15 mouse cellular contexts compared by ENCODE assay signal in genomic region chr8:70756476-70757040, GRCm38 (mm10). TPM values are rescaled to one million over a fixed set of nuclear protein-coding genes. Genes with fewer than 3 reads are reported as not detected.
DNase-seq lines count a peak whose midpoint lies in the region; TF ChIP-seq lines count a peak whose summit lies in the region.
"Had no signal": no experiment of that assay in that cellular context is flagged by ENCODE, and none has a peak within 500 bp of the region (broad histone marks: within the 10 kb centered on the region; RNA-seq: fewer than 3 reads in every experiment).

No protein-coding gene starts in this region.

- intact Hi-C loops in left cerebral cortex, postnatal 10 days (cut with DNase I) = no loop called here

- H3K4me1 ChIP-seq in embryonic fibroblast, embryonic 13.5 days (ENCODE audit: control insufficient read depth, insufficient read depth, low read length) = peaks cover 7% of the 10 kb centered on the region

- TF ChIP-seq POLR2A in embryonic fibroblast, embryonic 13.5 days (IDR thresholded peaks at IDR 0.05; ENCODE audit: low read depth, low read length) = peak; percentile 18; the same call in 1 of the 2 replicates

- peak; percentile 11 for DNase-seq in adrenal gland, adult 2 months
- no peak for DNase-seq in adrenal gland, adult 18-20 months (ENCODE audit: low spot score in 2 of 2)
- peak; percentile 9 for DNase-seq in gastrocnemius, postnatal 25 days
- DNase-seq in gastrocnemius, postnatal 10 days = no peak
- peak; percentile 3 to 22 for DNase-seq in left cerebral cortex, postnatal 10 days (ENCODE audit: extremely low spot score in 1 of 2, low spot score in 2 of 2)
- no peak for DNase-seq in left cerebral cortex, adult 18-20 months (ENCODE audit: low spot score in 2 of 2)
- no peak for DNase-seq in natural killer cell, adult 2 months (ENCODE audit: low spot score in 2 of 2)
- DNase-seq: kidney, adult 18-20 months had no signal

- no peak overlapping the region for H3K4me3 ChIP-seq in embryonic fibroblast, embryonic 13.5 days (ENCODE audit: insufficient read depth, low read length)
- H3K4me3 ChIP-seq: liver, embryonic 15.5 days had no signal

- no peak for TF ChIP-seq CTCF in embryonic fibroblast, embryonic 13.5 days (IDR thresholded peaks at IDR 0.05; ENCODE audit: borderline replicate concordance, insufficient read depth, low read length)

- H3K27ac ChIP-seq in embryonic fibroblast, embryonic 13.5 days (ENCODE audit: insufficient read depth, low read length) = no peak overlapping the region
- H3K27ac ChIP-seq: liver, embryonic 15.5 days; macrophage; midbrain, embryonic 15.5 days had no signal

RNA-seq across cellular contexts. Expression of gene Rab3a, which starts 2.1 kb away (rescaled TPM):
- 10 to 100 TPM; 49.1 to 85.5 TPM for total RNA-seq in adrenal gland, adult 2 months (2021)
- 141 and 152 TPM in 2 replicates for polyA plus RNA-seq in adrenal gland, adult 2 months (2012; rRNA removed)
- total RNA-seq in adrenal gland, adult 18-20 months (2021) = 10 to 100 TPM; 52.4 to 60.4 TPM
- 10 to 100 TPM; 40.0 to 40.4 TPM for total RNA-seq in gastrocnemius, postnatal 25 days (2021)
- total RNA-seq in gastrocnemius, postnatal 10 days (2021) = 10 to 100 TPM; 44.6 to 50.4 TPM
- total RNA-seq in left cerebral cortex, postnatal 10 days (2021) = 100 to 1,000 TPM; 756 to 791 TPM
- 100 to 1,000 TPM; 870 to 892 TPM for total RNA-seq in left cerebral cortex, adult 18-20 months (2021)
- polyA plus RNA-seq in embryonic fibroblast, embryonic 13.5 days (2011; ENCODE audit: insufficient read length, low read depth, missing spikeins) = 8.6 and 10.2 TPM in 2 replicates

RNA-seq across cellular contexts. Expression of gene Mpv17l2, which starts 4.2 kb away (rescaled TPM):
- total RNA-seq in adrenal gland, adult 2 months (2021) = 100 to 1,000 TPM; 108 to 132 TPM
- 359 and 417 TPM in 2 replicates for polyA plus RNA-seq in adrenal gland, adult 2 months (2012; rRNA removed)
- 100 to 1,000 TPM in 1 of 2 experiments, 10 to 100 TPM in 1; 94.9 to 120 TPM for total RNA-seq in adrenal gland, adult 18-20 months (2021)
- total RNA-seq in gastrocnemius, postnatal 25 days (2021) = 10 to 100 TPM; 19.6 to 25.6 TPM
- total RNA-seq in gastrocnemius, postnatal 10 days (2021) = 10 to 100 TPM; 30.1 to 31.4 TPM
- 10 to 100 TPM; 35.8 to 37.1 TPM for total RNA-seq in left cerebral cortex, postnatal 10 days (2021)
- total RNA-seq in left cerebral cortex, adult 18-20 months (2021) = 10 to 100 TPM; 31.3 to 31.4 TPM
- 29.1 and 32.6 TPM in 2 replicates for polyA plus RNA-seq in embryonic fibroblast, embryonic 13.5 days (2011; ENCODE audit: insufficient read length, low read depth, missing spikeins)

RNA-seq across cellular contexts. Expression of gene Pik3r2, which starts 20.0 kb away (rescaled TPM):
- 10 to 100 TPM; 37.2 to 49.0 TPM for total RNA-seq in adrenal gland, adult 2 months (2021)
- 296 and 305 TPM in 2 replicates for polyA plus RNA-seq in adrenal gland, adult 2 months (2012; rRNA removed)
- total RNA-seq in adrenal gland, adult 18-20 months (2021) = 10 to 100 TPM; 30.5 to 36.5 TPM
- total RNA-seq in gastrocnemius, postnatal 25 days (2021) = 10 to 100 TPM; 13.1 to 18.7 TPM
- total RNA-seq in gastrocnemius, postnatal 10 days (2021) = 10 to 100 TPM; 39.4 to 47.2 TPM
- total RNA-seq in left cerebral cortex, postnatal 10 days (2021) = 100 to 1,000 TPM; 173 TPM
- total RNA-seq in left cerebral cortex, adult 18-20 months (2021) = 100 to 1,000 TPM; 150 to 153 TPM
- 42.8 and 43.5 TPM in 2 replicates for polyA plus RNA-seq in embryonic fibroblast, embryonic 13.5 days (2011; ENCODE audit: insufficient read length, low read depth, missing spikeins)

RNA-seq across cellular contexts. Expression of gene Pde4c, which starts 33.0 kb away (rescaled TPM):
- 1 to 10 TPM in 1 of 2 experiments, under 1 TPM in 1; 0.76 to 1.0 TPM for total RNA-seq in adrenal gland, adult 2 months (2021)
- polyA plus RNA-seq in adrenal gland, adult 2 months (2012; rRNA removed) = 2.9 and 3.3 TPM in 2 replicates
- under 1 TPM; 0.42 to 0.86 TPM for total RNA-seq in adrenal gland, adult 18-20 months (2021)
- 1 to 10 TPM; 1.6 to 2.3 TPM for total RNA-seq in gastrocnemius, postnatal 25 days (2021)
- total RNA-seq in gastrocnemius, postnatal 10 days (2021) = 1 to 10 TPM; 2.5 to 3.0 TPM
- under 1 TPM; 0.49 to 0.61 TPM for total RNA-seq in left cerebral cortex, postnatal 10 days (2021)
- total RNA-seq in left cerebral cortex, adult 18-20 months (2021) = 1 to 10 TPM; 1.6 to 3.4 TPM
- not detected in 2 replicates for polyA plus RNA-seq in embryonic fibroblast, embryonic 13.5 days (2011; ENCODE audit: insufficient read length, low read depth, missing spikeins)
- polyA plus RNA-seq: macrophage had no signal

RNA-seq across cellular contexts. Expression of gene Gm3336, which starts 38.2 kb away (rescaled TPM):
- total RNA-seq in adrenal gland, adult 2 months (2021) = under 1 TPM in 1 of 2 experiments, not detected in 1; 0.69 TPM
- polyA plus RNA-seq in adrenal gland, adult 2 months (2012; rRNA removed) = 0.51 and 0.97 TPM in 2 replicates
- total RNA-seq in adrenal gland, adult 18-20 months (2021) = under 1 TPM in 1 of 2 experiments, not detected in 1; 0.53 TPM
- not detected for total RNA-seq in gastrocnemius, postnatal 25 days (2021)
- not detected for total RNA-seq in gastrocnemius, postnatal 10 days (2021)
- total RNA-seq in left cerebral cortex, postnatal 10 days (2021) = not detected
- not detected for total RNA-seq in left cerebral cortex, adult 18-20 months (2021)
- polyA plus RNA-seq in embryonic fibroblast, embryonic 13.5 days (2011; ENCODE audit: insufficient read length, low read depth, missing spikeins) = not detected in 2 replicates
- total RNA-seq: gastrocnemius, postnatal 4 days; layer of hippocampus, postnatal 36 days had no signal
- polyA plus RNA-seq: heart, postnatal 0 days; macrophage; midbrain, embryonic 15.5 days had no signal

Comparison
In these comparisons a context has a peak if more than half of its experiments do, and no peak if none do; other contexts are left out.
1. DNase-seq: peak in adrenal gland, adult 2 months (single experiment), gastrocnemius, postnatal 25 days (single experiment) and left cerebral cortex, postnatal 10 days (2 of 2); none in adrenal gland, adult 18-20 months (0 of 2), gastrocnemius, postnatal 10 days (single experiment), left cerebral cortex, adult 18-20 months (0 of 2) and natural killer cell, adult 2 months (0 of 2).
2. RNA of gene Rab3a, which starts 2.1 kb away (total RNA-seq): 870 to 892 TPM in left cerebral cortex, adult 18-20 months and 756 to 791 TPM in left cerebral cortex, postnatal 10 days; 49.1 to 85.5 TPM in adrenal gland, adult 2 months, 52.4 to 60.4 TPM in adrenal gland, adult 18-20 months, 44.6 to 50.4 TPM in gastrocnemius, postnatal 10 days and 40.0 to 40.4 TPM in gastrocnemius, postnatal 25 days; every median in the first group is over 4 times any median in the second.